Mouse (Mus musculus): Measurements from ENCODE around the gene Adamts5. TPM values are rescaled to one million over a fixed set of nuclear protein-coding genes. Genes with fewer than 3 reads are reported as not detected.

Adamts5 gene
- polyA plus RNA-seq, 1 experiment from 2014 or later = 1.1 TPM

- H3K9me3 ChIP-seq = no peaks in the 10 kb centered on the region
- no peak overlapping the region for H3K4me3 ChIP-seq
- H3K36me3 ChIP-seq = no peaks in the 10 kb centered on the region
- WGBS = 72% methylated on average over 13 of the region's 13 CpGs
- H3K27me3 ChIP-seq (ENCODE audit: insufficient read depth, poor library complexity, severe bottlenecking) = no peaks in the 10 kb centered on the region
- no peak overlapping the region for H3K27ac ChIP-seq
- no peaks in the 10 kb centered on the region for H3K4me1 ChIP-seq
- no peak for DNase-seq (ENCODE audit: low spot score)
Measured at GRCm38 (mm10) chr16:85887289-85888051, 14.2 kb downstream of the Adamts5 start.

- WGBS = 84% methylated on average over 7 of the region's 7 CpGs
- peaks cover 4% of the 10 kb centered on the region; the same call in 1 of the 2 replicates for H3K4me1 ChIP-seq
Measured at GRCm38 (mm10) chr16:85879075-85879474, 22.6 kb downstream of the Adamts5 start.

GRCm38 (mm10) chr16:85874141-85874540 is 27.5 kb downstream of the Adamts5 start:
- no peak overlapping the region for H3K4me3 ChIP-seq
- H3K27ac ChIP-seq = no peak overlapping the region
- DNase-seq (ENCODE audit: low spot score) = no peak
- peaks cover 15% of the 10 kb centered on the region for H3K4me1 ChIP-seq
- no peaks in the 10 kb centered on the region for H3K9me3 ChIP-seq
- 56% methylated on average over 3 of the region's 3 CpGs for WGBS
- no peaks in the 10 kb centered on the region for H3K36me3 ChIP-seq
- no peaks in the 10 kb centered on the region for H3K27me3 ChIP-seq (ENCODE audit: insufficient read depth, poor library complexity, severe bottlenecking)

More at GRCm38 (mm10) chr16:85879075-85879474, 22.6 kb downstream of the Adamts5 start:
- Histone ChIP-seq H3K4me3 (no peak overlapping the region), H3K27ac (no peak overlapping the region), H3K27me3 (ENCODE audit: insufficient read depth, poor library complexity, severe bottlenecking) (no peaks in the 10 kb centered on the region), H3K36me3 (no peaks in the 10 kb centered on the region), H3K9me3 (no peaks in the 10 kb centered on the region)
- DNase-seq (ENCODE audit: low spot score) = no peak

- Histone ChIP-seq H3K36me3 (no peaks in the 10 kb centered on the region), H3K4me3 (no peak overlapping the region), H3K4me1 (peaks cover 15% of the 10 kb centered on the region), H3K9me3 (no peaks in the 10 kb centered on the region), H3K27me3 (ENCODE audit: insufficient read depth, poor library complexity, severe bottlenecking) (no peaks in the 10 kb centered on the region), H3K27ac (no peak overlapping the region)
- 67% methylated on average over 2 of the region's 2 CpGs for WGBS
- DNase-seq (ENCODE audit: low spot score) = no peak
Measured at GRCm38 (mm10) chr16:85871971-85872370, 29.7 kb downstream of the Adamts5 start.

- Histone ChIP-seq H3K4me3 (no peak overlapping the region), H3K27ac (no peak overlapping the region), H3K27me3 (ENCODE audit: insufficient read depth, poor library complexity, severe bottlenecking) (no peaks in the 10 kb centered on the region), H3K9me3 (no peaks in the 10 kb centered on the region), H3K36me3 (no peaks in the 10 kb centered on the region), H3K4me1 (peaks cover 15% of the 10 kb centered on the region)
- no peak for DNase-seq (ENCODE audit: low spot score)
Measured at GRCm38 (mm10) chr16:85871248-85871647, 30.4 kb downstream of the Adamts5 start.

- H3K36me3 ChIP-seq = no peaks in the 10 kb centered on the region
- 60% methylated on average over 4 of the region's 4 CpGs for WGBS
- no peak overlapping the region for H3K27ac ChIP-seq
- DNase-seq (ENCODE audit: low spot score) = no peak
- no peaks in the 10 kb centered on the region for H3K27me3 ChIP-seq (ENCODE audit: insufficient read depth, poor library complexity, severe bottlenecking)
- H3K4me1 ChIP-seq = no peaks in the 10 kb centered on the region
- no peak overlapping the region for H3K4me3 ChIP-seq
- H3K9me3 ChIP-seq = no peaks in the 10 kb centered on the region
Measured at GRCm38 (mm10) chr16:85864691-85865389, 36.8 kb downstream of the Adamts5 start.

GRCm38 (mm10) chr16:85854505-85854904 is 47.1 kb downstream of the Adamts5 start:
- WGBS = 59% methylated on average over 5 of the region's 5 CpGs
- Histone ChIP-seq H3K27ac (no peak overlapping the region), H3K27me3 (ENCODE audit: insufficient read depth, poor library complexity, severe bottlenecking) (no peaks in the 10 kb centered on the region), H3K36me3 (no peaks in the 10 kb centered on the region), H3K4me1 (no peaks in the 10 kb centered on the region), H3K4me3 (no peak overlapping the region), H3K9me3 (no peaks in the 10 kb centered on the region)
- no peak for DNase-seq (ENCODE audit: low spot score)

GRCm38 (mm10) chr16:85827066-85827465 is 74.6 kb downstream of the Adamts5 start:
- 63% methylated on average over 3 of the region's 3 CpGs for WGBS
- no peak overlapping the region for H3K4me3 ChIP-seq
- no peaks in the 10 kb centered on the region for H3K27me3 ChIP-seq (ENCODE audit: insufficient read depth, poor library complexity, severe bottlenecking)
- DNase-seq (ENCODE audit: low spot score) = no peak
- H3K27ac ChIP-seq = no peak overlapping the region
- H3K4me1 ChIP-seq = no peaks in the 10 kb centered on the region
- H3K9me3 ChIP-seq = no peaks in the 10 kb centered on the region
- no peaks in the 10 kb centered on the region for H3K36me3 ChIP-seq

GRCm38 (mm10) chr16:85822330-85822916 is 79.2 kb downstream of the Adamts5 start:
- H3K4me3 ChIP-seq = no peak overlapping the region
- H3K27me3 ChIP-seq (ENCODE audit: insufficient read depth, poor library complexity, severe bottlenecking) = no peaks in the 10 kb centered on the region
- 52% methylated on average over 5 of the region's 5 CpGs for WGBS
- no peak overlapping the region for H3K27ac ChIP-seq
- DNase-seq (ENCODE audit: low spot score) = no peak
- H3K9me3 ChIP-seq = no peaks in the 10 kb centered on the region
- H3K36me3 ChIP-seq = no peaks in the 10 kb centered on the region
- no peaks in the 10 kb centered on the region for H3K4me1 ChIP-seq

- Histone ChIP-seq H3K9me3 (no peaks in the 10 kb centered on the region), H3K4me3 (no peak overlapping the region), H3K27ac (no peak overlapping the region), H3K27me3 (ENCODE audit: insufficient read depth, poor library complexity, severe bottlenecking) (no peaks in the 10 kb centered on the region), H3K4me1 (no peaks in the 10 kb centered on the region), H3K36me3 (no peaks in the 10 kb centered on the region)
- 54% methylated on average over 5 of the region's 5 CpGs for WGBS
- no peak for DNase-seq (ENCODE audit: low spot score)
Measured at GRCm38 (mm10) chr16:85819808-85820458, 81.7 kb downstream of the Adamts5 start.

- H3K27ac ChIP-seq = no peak overlapping the region
- no peak for DNase-seq (ENCODE audit: low spot score)
- WGBS = 77% methylated on average over 2 of the region's 2 CpGs
- H3K9me3 ChIP-seq = no peaks in the 10 kb centered on the region
- no peak overlapping the region for H3K4me3 ChIP-seq
- H3K36me3 ChIP-seq = no peaks in the 10 kb centered on the region
- no peaks in the 10 kb centered on the region for H3K27me3 ChIP-seq (ENCODE audit: insufficient read depth, poor library complexity, severe bottlenecking)
- no peaks in the 10 kb centered on the region for H3K4me1 ChIP-seq
Measured at GRCm38 (mm10) chr16:85814116-85814515, 87.5 kb downstream of the Adamts5 start.

GRCm38 (mm10) chr16:85807626-85808025 is 94.0 kb downstream of the Adamts5 start:
- DNase-seq (ENCODE audit: low spot score) = no peak
- H3K27ac ChIP-seq = no peak overlapping the region
- H3K9me3 ChIP-seq = no peaks in the 10 kb centered on the region
- no peaks in the 10 kb centered on the region for H3K27me3 ChIP-seq (ENCODE audit: insufficient read depth, poor library complexity, severe bottlenecking)
- 0 out of 2 replicates have a peak, but pooled peaks cover 3% of the 10 kb centered on the region for H3K4me1 ChIP-seq
- WGBS = 16% methylated on average over 2 of the region's 2 CpGs
- H3K36me3 ChIP-seq = no peaks in the 10 kb centered on the region
- no peak overlapping the region for H3K4me3 ChIP-seq

GRCm38 (mm10) chr16:85807072-85807471 is 94.6 kb downstream of the Adamts5 start:
- no peak overlapping the region for H3K27ac ChIP-seq
- H3K9me3 ChIP-seq = no peaks in the 10 kb centered on the region
- no peaks in the 10 kb centered on the region for H3K36me3 ChIP-seq
- H3K27me3 ChIP-seq (ENCODE audit: insufficient read depth, poor library complexity, severe bottlenecking) = no peaks in the 10 kb centered on the region
- H3K4me3 ChIP-seq = no peak overlapping the region
- DNase-seq (ENCODE audit: low spot score) = no peak
- WGBS = 21% methylated on average over 3 of the region's 3 CpGs
- H3K4me1 ChIP-seq = 0 out of 2 replicates have a peak, but pooled peaks cover 7% of the 10 kb centered on the region
